Mouse (Mus musculus): ENCODE measurements around the gene Bok. TPM values are rescaled to one million over a fixed set of nuclear protein-coding genes. Genes with fewer than 3 reads are reported as not detected.

Bok gene
- total and polyA plus RNA-seq, 3 experiments, result 0.17 TPM; not detected in 2

DNA sequence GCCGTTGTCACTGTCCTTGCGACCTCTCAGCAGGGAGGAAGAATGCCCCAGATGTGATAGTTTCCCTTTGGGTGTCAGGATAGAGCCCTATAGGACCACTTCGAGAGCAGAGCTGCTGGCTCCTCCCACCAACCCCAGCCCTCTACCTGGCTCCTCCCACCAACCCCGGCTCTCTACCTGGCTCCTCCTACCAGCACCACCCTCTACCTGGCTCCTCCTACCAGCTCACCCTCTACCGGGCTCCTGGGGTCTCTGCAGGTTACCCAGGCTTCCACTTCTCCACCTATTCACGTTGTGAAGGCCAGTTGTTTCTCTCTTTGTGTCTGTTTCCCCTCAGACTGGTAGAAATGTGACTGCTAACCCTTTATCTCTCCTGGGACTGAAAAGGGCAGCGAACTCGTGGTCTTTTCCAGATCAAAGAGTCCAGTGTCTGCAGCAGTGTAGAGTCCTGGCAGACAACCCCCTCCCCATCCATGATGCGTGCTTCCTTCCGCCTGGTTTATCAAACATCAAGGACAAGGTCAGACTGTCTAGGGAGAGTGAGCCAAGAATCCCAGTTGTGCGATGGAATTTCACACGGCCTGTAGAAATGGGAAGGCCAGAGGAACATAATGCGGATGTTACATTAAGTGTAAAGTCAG lies 17.6 kb upstream of the Bok start:
- H3K4me3 ChIP-seq (ENCODE audit: control insufficient read depth in 1 of 2, insufficient read depth in 1 of 2, low read depth in 2 of 2, low read length in 2 of 2), result peak overlapping the region; percentile 51 to 73

DNA sequence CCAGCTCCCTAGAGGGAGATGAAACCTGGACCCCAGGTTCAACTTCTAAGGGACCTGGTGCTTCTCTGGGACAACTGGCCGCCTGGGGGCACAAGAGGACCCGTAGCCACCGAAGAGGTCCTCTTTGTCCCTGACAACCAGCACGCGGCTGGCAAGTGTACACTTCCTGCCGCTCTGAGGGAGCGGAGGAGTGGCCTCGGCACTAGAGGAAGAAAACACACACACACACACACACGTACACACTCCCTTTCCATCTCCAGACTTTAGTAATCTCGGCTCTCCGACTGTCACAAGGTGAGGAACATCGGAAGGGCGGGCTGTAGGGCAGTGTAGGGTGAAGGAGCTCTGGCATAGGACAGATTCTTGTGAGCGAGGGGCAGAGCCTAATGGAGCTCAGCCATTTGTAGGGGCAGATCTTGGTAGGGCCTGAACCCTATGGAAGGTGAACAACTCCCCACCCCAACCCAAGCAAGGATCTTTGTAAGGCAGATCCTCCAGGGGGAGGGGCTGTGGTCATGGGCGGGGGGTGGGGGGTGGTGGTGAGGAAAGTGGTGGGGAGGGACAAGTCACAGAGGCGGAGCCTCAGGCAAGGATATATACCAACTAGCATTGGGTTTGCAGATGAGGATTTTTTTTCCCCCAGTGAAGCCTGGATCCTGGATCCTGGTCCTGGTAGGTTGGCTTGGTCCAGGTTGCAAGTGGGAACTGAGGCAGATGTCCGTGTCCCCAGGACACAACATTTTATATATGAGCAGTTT lies 16.5 kb upstream of the Bok start:
- no peaks in the 10 kb centered on the region for H3K79me2 ChIP-seq (ENCODE audit: control insufficient read depth, insufficient read depth, low read length, poor library complexity)
- DNase-seq (ENCODE audit: low read depth, low spot score), result peak; percentile 79
- no peaks in the 10 kb centered on the region for H3K27me3 ChIP-seq (ENCODE audit: control insufficient read depth in 1 of 2, insufficient read depth in 2 of 2, low read length in 2 of 2)
- H3K27ac ChIP-seq (ENCODE audit: control insufficient read depth, low read depth, low read length), result no peak overlapping the region
- peak overlapping the region; percentile 51 to 73 for H3K4me3 ChIP-seq (ENCODE audit: control insufficient read depth in 1 of 2, insufficient read depth in 1 of 2, low read depth in 2 of 2, low read length in 2 of 2)
- H3K36me3 ChIP-seq (ENCODE audit: control insufficient read depth in 1 of 2, insufficient read depth in 2 of 2, low read length in 2 of 2), result no peaks in the 10 kb centered on the region; a peak in 1 of 4 replicates
- H3K4me1 ChIP-seq (ENCODE audit: control insufficient read depth in 1 of 2, insufficient read depth in 2 of 2, low read length in 2 of 2), result peaks cover 0 to 10% of the 10 kb centered on the region in 2 experiments; a peak in 3 of 4 replicates
- H3K9ac ChIP-seq (ENCODE audit: control insufficient read depth, low read depth, low read length, poor library complexity, severe bottlenecking), result peak overlapping the region; percentile 48
- H3K9me3 ChIP-seq (replicated peaks; ENCODE audit: insufficient read depth, low read length), result no peaks in the 10 kb centered on the region
- TF ChIP-seq HCFC1 (IDR thresholded peaks at IDR 0.05; ENCODE audit: low read depth, low read length), result 0 out of 2 replicates have a peak, but pooled peaks have one; percentile 21
- no peak for TF ChIP-seq ELF1 (IDR thresholded peaks at IDR 0.05; ENCODE audit: low read depth, low read length)
- TF ChIP-seq POLR2AphosphoS2 (IDR thresholded peaks at IDR 0.05; ENCODE audit: low read length), result no peak
- no peak for TF ChIP-seq MAFK (IDR thresholded peaks at IDR 0.05; ENCODE audit: borderline replicate concordance, low read depth, low read length)
- no peak for TF ChIP-seq USF1 (IDR thresholded peaks at IDR 0.05; ENCODE audit: low read depth, low read length)
- no peak for TF ChIP-seq ZMIZ1 (IDR thresholded peaks at IDR 0.05; ENCODE audit: low read depth, low read length)
- TF ChIP-seq SMC3 (IDR thresholded peaks at IDR 0.05; ENCODE audit: low read depth, low read length), result peak; percentile 47
- peak; percentile 77 for TF ChIP-seq MAX (IDR thresholded peaks at IDR 0.05; ENCODE audit: low read length)
- TF ChIP-seq MYB (IDR thresholded peaks at IDR 0.05; ENCODE audit: low read depth, low read length), result no peak
- TF ChIP-seq POLR2AphosphoS5 (IDR thresholded peaks at IDR 0.05; ENCODE audit: borderline replicate concordance, low read depth, low read length), result no peak
- no peak for TF ChIP-seq ZC3H11A (IDR thresholded peaks at IDR 0.05; ENCODE audit: low read depth, low read length)
- TF ChIP-seq GABPA (IDR thresholded peaks at IDR 0.05; ENCODE audit: low read depth, low read length), result no peak
- TF ChIP-seq ZKSCAN1 (IDR thresholded peaks at IDR 0.05; ENCODE audit: low read depth, low read length), result no peak
- no peak for TF ChIP-seq MAZ (IDR thresholded peaks at IDR 0.05; ENCODE audit: low read depth, low read length)
- TF ChIP-seq SIN3A (IDR thresholded peaks at IDR 0.05; ENCODE audit: low read length), result 0 out of 2 replicates have a peak, but pooled peaks have one; percentile 1
- no peak for TF ChIP-seq MYC (IDR thresholded peaks at IDR 0.05; ENCODE audit: low read depth, low read length)
- TF ChIP-seq ETS1 (IDR thresholded peaks at IDR 0.05; ENCODE audit: low read depth, low read length), result no peak
- TF ChIP-seq EP300 (IDR thresholded peaks at IDR 0.05; ENCODE audit: low read depth in 1 of 2, low read length in 2 of 2), result no peak
- TF ChIP-seq RAD21 (IDR thresholded peaks at IDR 0.05; ENCODE audit: low read depth, low read length), result peak; percentile 17

More for the DNA sequence above, 17.6 kb upstream of the Bok start:
- no peaks in the 10 kb centered on the region for H3K27me3 ChIP-seq (ENCODE audit: control insufficient read depth in 1 of 2, insufficient read depth in 2 of 2, low read length in 2 of 2)
- peak overlapping the region; percentile 48 for H3K9ac ChIP-seq (ENCODE audit: control insufficient read depth, low read depth, low read length, poor library complexity, severe bottlenecking)
- TF ChIP-seq MXI1 (IDR thresholded peaks at IDR 0.05; ENCODE audit: low read depth, low read length), result peak; percentile 62
- TF ChIP-seq POLR2AphosphoS5 (IDR thresholded peaks at IDR 0.05; ENCODE audit: borderline replicate concordance, low read depth, low read length), result no peak
- TF ChIP-seq TCF12 (IDR thresholded peaks at IDR 0.05; ENCODE audit: low read depth, low read length), result 0 out of 2 replicates have a peak, but pooled peaks have one; percentile 15
- TF ChIP-seq TBP (IDR thresholded peaks at IDR 0.05; ENCODE audit: low read depth, low read length), result no peak
- TF ChIP-seq SIN3A (IDR thresholded peaks at IDR 0.05; ENCODE audit: low read length), result 0 out of 2 replicates have a peak, but pooled peaks have one; percentile 11
- TF ChIP-seq GATA1 (IDR thresholded peaks at IDR 0.05; ENCODE audit: low read depth, low read length), result no peak
- 0 out of 2 replicates have a peak, but pooled peaks have one; percentile 34 for TF ChIP-seq MAZ (IDR thresholded peaks at IDR 0.05; ENCODE audit: low read depth, low read length)
- 0 out of 2 replicates have a peak, but pooled peaks have one; percentile 27 for TF ChIP-seq MYC (IDR thresholded peaks at IDR 0.05; ENCODE audit: low read depth, low read length)
- TF ChIP-seq ZC3H11A (IDR thresholded peaks at IDR 0.05; ENCODE audit: low read depth, low read length), result no peak
- no peak for TF ChIP-seq JUND (IDR thresholded peaks at IDR 0.05; ENCODE audit: low read depth, low read length)
- TF ChIP-seq MEF2A (IDR thresholded peaks at IDR 0.05; ENCODE audit: extremely low read depth, insufficient replicate concordance, low read depth, low read length, poor library complexity, severe bottlenecking), result no peak
- TF ChIP-seq ZMIZ1 (IDR thresholded peaks at IDR 0.05; ENCODE audit: low read depth, low read length), result no peak
- TF ChIP-seq GABPA (IDR thresholded peaks at IDR 0.05; ENCODE audit: low read depth, low read length), result no peak
- no peak; a peak in 1 of 6 replicates for TF ChIP-seq CTCF (IDR thresholded peaks at IDR 0.05 in 2 of 3, conservative IDR thresholded peaks at IDR 0.05 in 1 of 3; ENCODE audit: control insufficient read depth in 1 of 3, insufficient read depth in 1 of 3, low read depth in 2 of 3, low read length in 3 of 3, poor library complexity in 1 of 3, severe bottlenecking in 1 of 3)
- TF ChIP-seq EP300 (IDR thresholded peaks at IDR 0.05; ENCODE audit: low read depth in 1 of 2, low read length in 2 of 2), result no peak
- TF ChIP-seq HCFC1 (IDR thresholded peaks at IDR 0.05; ENCODE audit: low read depth, low read length), result 0 out of 2 replicates have a peak, but pooled peaks have one; percentile 14
- TF ChIP-seq UBTF (IDR thresholded peaks at IDR 0.05; ENCODE audit: borderline replicate concordance, insufficient read depth, low read depth, low read length), result no peak
- TF ChIP-seq ZNF384 (IDR thresholded peaks at IDR 0.05; ENCODE audit: low read depth, low read length), result no peak
- no peak for TF ChIP-seq NRF1 (IDR thresholded peaks at IDR 0.05; ENCODE audit: insufficient read depth, low read depth, low read length, poor library complexity, severe bottlenecking)
- no peak for TF ChIP-seq SMC3 (IDR thresholded peaks at IDR 0.05; ENCODE audit: low read depth, low read length)
- TF ChIP-seq USF2 (IDR thresholded peaks at IDR 0.05; ENCODE audit: borderline replicate concordance in 1 of 2, insufficient read depth in 1 of 2, low read depth in 1 of 2, low read length in 2 of 2), result no peak
- DNase-seq (ENCODE audit: low read depth, low spot score), result peak; percentile 79
- peaks cover 0 to 10% of the 10 kb centered on the region in 2 experiments; a peak in 3 of 4 replicates for H3K4me1 ChIP-seq (ENCODE audit: control insufficient read depth in 1 of 2, insufficient read depth in 2 of 2, low read length in 2 of 2)
- 0 out of 2 replicates have a peak overlapping the region, but pooled peaks have one; percentile 8 for H3K27ac ChIP-seq (ENCODE audit: control insufficient read depth, low read depth, low read length)
- H3K36me3 ChIP-seq (ENCODE audit: control insufficient read depth in 1 of 2, insufficient read depth in 2 of 2, low read length in 2 of 2), result no peaks in the 10 kb centered on the region; a peak in 1 of 4 replicates
- H3K79me2 ChIP-seq (ENCODE audit: control insufficient read depth, insufficient read depth, low read length, poor library complexity), result no peaks in the 10 kb centered on the region
- H3K9me3 ChIP-seq (replicated peaks; ENCODE audit: insufficient read depth, low read length), result no peaks in the 10 kb centered on the region

Measured in MEL (cell line).